Comparison of ENCODE assay signal across 8 mouse cellular contexts in the genomic region with DNA sequence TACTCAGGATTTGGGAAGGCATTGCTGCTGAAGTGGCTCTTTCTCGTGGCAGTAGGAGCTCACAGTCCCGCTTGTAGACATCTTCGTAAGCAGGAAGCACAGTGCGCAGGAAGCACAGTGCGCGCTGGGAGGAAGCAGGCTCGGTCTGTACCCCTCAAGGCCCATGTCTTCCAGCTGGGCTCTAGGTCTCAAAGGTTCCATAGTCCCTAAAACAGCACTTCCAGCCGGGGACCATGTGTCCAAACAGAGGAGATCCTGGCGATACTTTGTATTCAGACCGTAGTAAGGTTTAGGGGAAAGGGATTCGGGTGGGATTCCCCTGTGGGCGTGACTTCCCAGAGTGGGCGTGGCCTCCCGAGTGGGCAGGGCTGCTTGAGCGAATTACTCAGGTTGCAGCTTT. TPM values are rescaled to one million over a fixed set of nuclear protein-coding genes. Genes with fewer than 3 reads are reported as not detected.
DNase-seq lines count a peak whose midpoint lies in the region; ATAC-seq and TF ChIP-seq lines count a peak whose summit lies in the region.

No protein-coding gene starts in this region.

- ATAC-seq in heart, postnatal 0 days (ENCODE audit: insufficient read depth, low read depth) = no peak
- no peak for ATAC-seq in limb, embryonic 11.5 days (ENCODE audit: insufficient number of reproducible peaks, low FRiP score, low TSS enrichment, low read depth)
- no peak for ATAC-seq in midbrain, embryonic 13.5 days
- ATAC-seq in erythroblast, adult 5-6 weeks (replicated peaks; ENCODE audit: low FRiP score, poor library complexity, severe bottlenecking) = no peak

- peak overlapping the region; percentile 45; the same call in 1 of the 2 replicates for H3K9ac ChIP-seq in heart, postnatal 0 days (replicated peaks; ENCODE audit: low read depth, low read length)
- H3K9ac ChIP-seq in limb, embryonic 11.5 days (ENCODE audit: low read length) = 0 out of 2 replicates have a peak overlapping the region, but pooled peaks have one; percentile 28
- peak overlapping the region; percentile 21; the same call in 1 of the 2 replicates for H3K9ac ChIP-seq in midbrain, embryonic 13.5 days (replicated peaks)

- H3K4me3 ChIP-seq in heart, postnatal 0 days (ENCODE audit: low read depth, low read length) = peak overlapping the region; percentile 33
- H3K4me3 ChIP-seq in limb, embryonic 11.5 days (ENCODE audit: low read depth, low read length) = peak overlapping the region; percentile 8; the same call in 1 of the 2 replicates
- peak overlapping the region; percentile 22 for H3K4me3 ChIP-seq in midbrain, embryonic 13.5 days (replicated peaks)

- H3K36me3 ChIP-seq in heart, postnatal 0 days (replicated peaks; ENCODE audit: control insufficient read depth, insufficient read depth, low read length) = no peaks in the 10 kb centered on the region
- no peaks in the 10 kb centered on the region; the same call in 1 of the 2 replicates for H3K36me3 ChIP-seq in limb, embryonic 11.5 days (ENCODE audit: control insufficient read depth, insufficient read depth, low read length)
- no peaks in the 10 kb centered on the region for H3K36me3 ChIP-seq in midbrain, embryonic 13.5 days

- H3K27me3 ChIP-seq in heart, postnatal 0 days (ENCODE audit: control insufficient read depth, insufficient read depth, low read length) = no peaks in the 10 kb centered on the region
- no peaks in the 10 kb centered on the region for H3K27me3 ChIP-seq in limb, embryonic 11.5 days (ENCODE audit: control insufficient read depth, insufficient read depth, low read length)
- no peaks in the 10 kb centered on the region for H3K27me3 ChIP-seq in midbrain, embryonic 13.5 days

- H3K4me1 ChIP-seq in heart, postnatal 0 days (ENCODE audit: control insufficient read depth, insufficient read depth) = peaks cover 6% of the 10 kb centered on the region; the same call in 1 of the 2 replicates
- 0 out of 2 replicates have a peak, but pooled peaks cover 8% of the 10 kb centered on the region for H3K4me1 ChIP-seq in limb, embryonic 11.5 days (ENCODE audit: control insufficient read depth, insufficient read depth, low read length)
- H3K4me1 ChIP-seq in midbrain, embryonic 13.5 days (replicated peaks) = peaks cover 18% of the 10 kb centered on the region

- DNase-seq in kidney, adult 11 months = peak; percentile 27
- DNase-seq in kidney, adult 9 months = no peak
- peak; percentile 57 for DNase-seq in embryo, embryonic 11 days
- DNase-seq in heart, postnatal 0 days (ENCODE audit: low spot score) = peak; percentile 12
- DNase-seq in limb, embryonic 11.5 days (ENCODE audit: low spot score) = peak; percentile 58
- peak; percentile 71 for DNase-seq in thymus, postnatal 4 days

- peak overlapping the region; percentile 57 for H3K4me2 ChIP-seq in heart, postnatal 0 days (ENCODE audit: low read depth, low read length)
- peak overlapping the region; percentile 27 for H3K4me2 ChIP-seq in limb, embryonic 11.5 days (ENCODE audit: low read depth, severe bottlenecking)
- peak overlapping the region; percentile 42 for H3K4me2 ChIP-seq in midbrain, embryonic 13.5 days (replicated peaks)

- WGBS in heart, postnatal 0 days = 40% methylated on average over 15 of the region's 15 CpGs
- WGBS in limb, embryonic 11.5 days = 44% methylated on average over 15 of the region's 15 CpGs
- WGBS in midbrain, embryonic 13.5 days = 49% methylated on average over 15 of the region's 15 CpGs

- no peak for TF ChIP-seq CTCF in heart, postnatal 0 days (IDR thresholded peaks at IDR 0.05; ENCODE audit: low read depth)

- no peaks in the 10 kb centered on the region for H3K9me3 ChIP-seq in heart, postnatal 0 days (replicated peaks; ENCODE audit: control insufficient read depth, low read length)
- H3K9me3 ChIP-seq in limb, embryonic 11.5 days (ENCODE audit: control insufficient read depth, low read length) = peaks cover 2% of the 10 kb centered on the region; the same call in 1 of the 2 replicates
- peaks cover 2% of the 10 kb centered on the region; the same call in 1 of the 2 replicates for H3K9me3 ChIP-seq in midbrain, embryonic 13.5 days

- TF ChIP-seq EP300 in heart, postnatal 0 days (IDR thresholded peaks at IDR 0.05; ENCODE audit: low read depth) = no peak

- peak overlapping the region; percentile 55; the same call in 1 of the 2 replicates for H3K27ac ChIP-seq in heart, postnatal 0 days (ENCODE audit: low read depth)
- H3K27ac ChIP-seq in limb, embryonic 11.5 days (replicated peaks; ENCODE audit: low read depth, low read length) = 0 out of 2 replicates have a peak overlapping the region, but pooled peaks have one; percentile 32
- no peak overlapping the region for H3K27ac ChIP-seq in midbrain, embryonic 13.5 days

RNA-seq across cellular contexts. Expression of gene Sept9, which starts 24.5 kb away (rescaled TPM):
- total RNA-seq in heart, postnatal 0 days (2014; rRNA removed; ENCODE audit: low replicate concordance) = 57.8 and 64.2 TPM in 2 replicates
- 30.5 and 31.6 TPM in 2 replicates for polyA plus RNA-seq in heart, postnatal 0 days (2015; fragmentation: Nextera tagmentation; extraction: Ambion mirVana)
- 208 and 226 TPM in 2 replicates for polyA plus RNA-seq in limb, embryonic 11.5 days (2014; fragmentation: Nextera tagmentation; extraction: Ambion mirVana)
- 121 and 125 TPM in 2 replicates for polyA plus RNA-seq in midbrain, embryonic 13.5 days (2015; fragmentation: Nextera tagmentation; extraction: Ambion mirVana)
- total RNA-seq in erythroblast, adult 5-6 weeks (2015; ENCODE audit: low replicate concordance) = 29.0 and 33.4 TPM in 2 replicates
- 31.9 and 35.1 TPM in 2 replicates for total RNA-seq in erythroblast, adult 5-6 weeks (2017; ENCODE audit: low replicate concordance)

RNA-seq across cellular contexts. Expression of gene Sec14l1, which starts 60.0 kb away (rescaled TPM):
- total RNA-seq in heart, postnatal 0 days (2014; rRNA removed; ENCODE audit: low replicate concordance) = 62.1 and 71.6 TPM in 2 replicates
- 36.4 and 38.0 TPM in 2 replicates for polyA plus RNA-seq in heart, postnatal 0 days (2015; fragmentation: Nextera tagmentation; extraction: Ambion mirVana)
- 28.1 and 29.7 TPM in 2 replicates for polyA plus RNA-seq in limb, embryonic 11.5 days (2014; fragmentation: Nextera tagmentation; extraction: Ambion mirVana)
- 62.4 and 67.0 TPM in 2 replicates for polyA plus RNA-seq in midbrain, embryonic 13.5 days (2015; fragmentation: Nextera tagmentation; extraction: Ambion mirVana)
- total RNA-seq in erythroblast, adult 5-6 weeks (2015; ENCODE audit: low replicate concordance) = 15.7 and 16.9 TPM in 2 replicates
- 27.2 and 32.7 TPM in 2 replicates for total RNA-seq in erythroblast, adult 5-6 weeks (2017; ENCODE audit: low replicate concordance)
